Mouse (Mus musculus) urinary bladder, adult 18-20 months (tissue): ENCODE results near the gene Gadd45b.

Source experiments
- DNase-seq, 2 experiments: peaks; one replicate each; pipeline ENCODE4 v3.0.0; 2022; ENCODE audit warnings: low spot score in 2 of 2, mixed read lengths in 2 of 2

The Gadd45b gene

DNA sequence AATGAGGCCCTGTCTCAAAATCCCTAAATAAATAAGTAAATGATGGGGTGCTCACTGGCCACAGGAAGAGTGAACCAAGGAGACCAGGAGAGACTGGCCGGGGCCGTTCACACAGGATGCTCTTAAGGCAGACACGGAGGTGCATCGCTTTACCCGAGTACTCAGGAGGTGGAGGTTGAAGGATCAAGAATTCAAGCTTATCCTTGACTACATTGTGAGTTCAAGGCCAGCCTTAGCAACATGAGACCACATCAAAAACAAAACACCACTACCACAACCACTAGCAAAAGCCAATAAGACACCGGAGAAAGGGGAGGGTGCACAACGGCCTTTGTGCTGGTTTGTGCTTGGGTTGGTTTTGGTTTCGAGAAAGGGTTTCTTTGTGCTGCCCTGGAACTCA lies 26.5 kb downstream of the Gadd45b start:
- DNase-seq = no peak

DNA sequence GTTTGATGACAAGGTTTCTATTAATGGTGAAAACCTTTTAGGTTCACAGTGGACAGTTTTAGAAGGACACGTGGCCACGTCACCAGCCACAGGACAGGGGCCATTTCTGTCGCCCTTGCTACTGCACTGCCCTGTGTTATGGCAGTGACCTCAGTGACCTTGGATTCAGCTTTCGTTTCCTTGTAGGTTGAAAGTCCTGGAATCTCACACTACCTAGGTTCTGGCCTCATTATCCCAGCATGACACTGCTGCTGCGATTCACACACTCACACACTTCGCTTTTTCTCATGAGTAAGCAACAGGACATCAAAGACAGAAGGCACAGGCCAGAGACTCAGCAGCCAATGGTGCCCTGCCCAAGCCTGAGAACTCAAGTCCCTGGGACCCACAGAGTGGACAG lies 27.0 kb downstream of the Gadd45b start:
- DNase-seq = no peak

DNA sequence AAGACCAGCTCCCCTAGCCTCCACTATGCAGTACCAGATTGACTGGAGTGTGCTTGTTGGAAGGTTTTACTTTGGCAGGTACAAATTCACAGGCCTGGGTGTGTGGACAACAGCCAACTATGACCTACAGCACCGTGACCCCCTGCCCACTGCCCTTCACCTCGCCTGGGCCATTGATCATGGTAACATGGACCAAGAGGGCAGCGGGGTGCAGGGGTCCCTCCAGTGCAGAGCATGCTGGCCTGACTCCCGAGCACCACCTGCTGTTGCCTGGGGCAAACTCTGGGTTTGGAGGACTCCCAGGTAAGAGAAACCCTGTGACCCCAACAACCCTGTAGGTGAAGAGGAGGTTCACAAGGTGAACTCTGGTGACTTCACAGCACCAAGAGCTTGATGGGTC lies 27.9 kb downstream of the Gadd45b start:
- no peak for DNase-seq

- DNase-seq = no peak
Observed at GRCm38 (mm10) chr10:80958979-80959637, 29.2 kb downstream of the Gadd45b start.

GRCm38 (mm10) chr10:80960551-80961508 lies 31.0 kb downstream of the Gadd45b start:
- DNase-seq = peak in 1 of 2 experiments; percentile 42

DNA sequence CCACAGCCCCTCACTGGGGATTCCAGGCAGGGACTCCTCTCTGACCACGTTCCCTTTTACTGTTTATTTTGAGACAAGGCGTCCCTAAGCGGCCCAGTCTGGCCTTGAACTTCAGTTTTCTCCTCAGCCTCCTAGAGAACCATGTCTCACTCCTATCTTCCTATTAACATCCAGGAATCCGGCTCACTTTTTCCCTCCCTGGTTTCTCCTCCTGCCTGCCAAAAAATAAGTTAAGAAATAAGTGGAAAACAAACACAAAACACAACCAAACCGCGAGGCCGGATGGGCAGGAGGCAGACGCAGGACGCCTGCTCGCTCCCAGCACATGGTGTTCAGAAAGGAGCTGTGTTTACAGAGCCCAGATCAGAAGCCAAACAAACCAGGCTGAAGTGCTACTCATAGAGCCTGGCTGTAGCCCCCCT lies 32.2 kb downstream of the Gadd45b start:
- DNase-seq = peak in 1 of 2 experiments; percentile 44

DNA sequence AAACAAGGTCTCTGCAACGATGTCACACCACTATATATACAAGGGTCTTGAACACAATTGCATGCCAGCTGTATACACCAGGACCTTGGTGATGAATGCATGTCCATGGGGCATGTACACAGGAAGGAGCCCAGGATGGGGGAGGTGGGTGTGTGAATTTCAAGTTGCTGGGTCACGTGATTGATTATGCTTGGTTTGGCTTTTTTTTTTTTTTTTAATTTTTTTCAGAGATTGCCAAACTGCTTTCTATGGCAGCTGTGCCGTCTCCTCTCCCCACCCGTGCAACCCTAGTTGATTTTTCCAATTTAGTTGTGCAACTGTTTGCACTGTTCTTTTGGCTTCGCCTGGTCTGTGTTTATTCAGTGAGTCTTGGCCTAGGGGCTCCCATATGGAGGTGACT lies 32.7 kb downstream of the Gadd45b start:
- DNase-seq = no peak

GRCm38 (mm10) chr10:80963031-80963975 lies 33.4 kb downstream of the Gadd45b start:
- DNase-seq = no peak

GRCm38 (mm10) chr10:80966296-80966695 lies 36.4 kb downstream of the Gadd45b start:
- DNase-seq = no peak

DNA sequence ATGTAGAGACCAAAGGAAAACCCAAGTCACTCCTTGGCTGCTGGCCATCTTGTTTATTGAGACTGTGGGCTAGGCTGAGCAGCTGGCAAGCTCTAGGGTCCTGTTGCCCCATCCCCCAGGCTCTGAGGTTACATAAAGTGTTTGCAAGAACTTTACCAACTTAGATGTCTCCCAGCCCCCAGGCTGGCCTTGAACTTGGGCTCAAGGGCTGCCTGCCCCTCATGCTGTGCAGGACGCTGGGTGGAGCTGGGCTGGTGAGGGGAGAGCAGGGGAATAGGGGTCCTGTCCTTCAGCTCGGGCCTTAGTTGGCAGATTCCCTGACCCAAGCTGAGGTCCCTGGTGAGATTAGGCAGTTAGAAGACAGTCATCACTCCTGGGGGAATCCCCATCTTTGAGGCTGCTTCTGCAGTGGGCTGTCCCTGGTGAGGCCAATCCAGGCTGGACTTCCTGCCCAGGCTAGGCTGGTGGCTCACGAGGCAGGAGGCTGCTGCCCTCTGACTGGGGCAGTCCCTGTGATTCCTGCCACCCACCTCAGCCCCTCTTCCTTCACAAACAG lies 37.3 kb downstream of the Gadd45b start:
- no peak for DNase-seq

- no peak for DNase-seq
Observed at GRCm38 (mm10) chr10:80968106-80968505, 38.2 kb downstream of the Gadd45b start.

DNA sequence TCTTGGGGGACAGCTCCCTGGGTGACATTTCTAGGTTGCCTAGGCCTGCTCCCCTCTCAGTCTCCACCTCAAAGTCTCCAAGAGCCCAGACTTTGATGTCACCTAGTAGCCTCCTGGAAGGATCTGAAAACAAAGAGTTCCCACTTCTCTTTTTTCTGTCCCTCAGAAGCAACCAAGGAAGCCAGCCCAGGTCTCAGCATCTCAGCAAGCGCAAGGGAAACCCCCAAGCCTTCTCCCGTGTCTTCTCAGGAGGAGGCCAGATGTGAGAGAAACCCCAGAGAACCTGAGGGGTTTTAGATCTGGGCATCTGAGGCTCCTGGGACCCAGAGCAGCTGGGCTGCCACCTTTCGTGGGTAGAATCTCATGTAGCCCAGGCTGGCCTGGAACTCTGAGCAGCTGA lies 39.4 kb downstream of the Gadd45b start:
- DNase-seq = no peak

DNA sequence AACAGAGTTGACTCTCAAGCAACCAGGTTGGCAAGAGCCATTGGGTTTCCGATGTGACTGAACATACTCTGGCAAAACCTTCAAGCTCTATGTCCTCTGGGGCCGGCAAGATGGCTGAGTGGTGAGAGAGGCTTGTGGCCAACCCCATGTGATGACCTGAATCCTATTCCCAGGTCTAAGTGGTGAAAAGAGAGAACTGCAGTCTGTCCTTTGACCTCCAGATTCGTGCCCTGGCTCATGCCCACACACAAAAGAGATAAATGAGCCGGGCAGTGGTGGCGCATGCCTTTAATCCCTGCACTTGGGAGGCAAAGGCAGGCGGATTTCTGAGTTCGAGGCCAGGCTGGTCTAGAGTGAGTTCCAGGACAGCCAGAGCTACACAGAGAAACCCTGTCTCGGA lies 40.3 kb downstream of the Gadd45b start:
- DNase-seq = no peak

- no peak for DNase-seq
Observed at GRCm38 (mm10) chr10:80971533-80971932, 41.7 kb downstream of the Gadd45b start.

GRCm38 (mm10) chr10:80972071-80972987 lies 42.5 kb downstream of the Gadd45b start:
- DNase-seq = no peak

DNA sequence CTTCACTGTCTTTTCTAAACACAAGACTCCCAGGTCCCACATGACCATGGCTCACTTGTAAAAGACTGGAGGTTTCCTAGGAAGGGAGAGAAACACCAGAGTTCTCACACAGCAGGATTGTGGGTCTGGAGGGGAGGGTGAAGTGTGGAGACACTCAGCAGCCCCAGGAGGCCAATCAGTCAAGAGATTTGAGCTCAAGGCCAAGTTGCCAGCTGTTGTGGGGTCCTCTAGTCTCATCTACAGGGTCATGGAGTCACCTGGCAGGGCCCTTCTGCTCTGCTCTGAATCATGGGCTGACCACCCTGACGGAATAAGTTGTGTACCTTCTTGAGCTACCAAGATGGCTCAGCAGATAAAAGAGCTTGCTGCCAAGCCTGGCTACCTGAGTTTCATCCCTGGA lies 43.8 kb downstream of the Gadd45b start:
- DNase-seq = no peak

DNA sequence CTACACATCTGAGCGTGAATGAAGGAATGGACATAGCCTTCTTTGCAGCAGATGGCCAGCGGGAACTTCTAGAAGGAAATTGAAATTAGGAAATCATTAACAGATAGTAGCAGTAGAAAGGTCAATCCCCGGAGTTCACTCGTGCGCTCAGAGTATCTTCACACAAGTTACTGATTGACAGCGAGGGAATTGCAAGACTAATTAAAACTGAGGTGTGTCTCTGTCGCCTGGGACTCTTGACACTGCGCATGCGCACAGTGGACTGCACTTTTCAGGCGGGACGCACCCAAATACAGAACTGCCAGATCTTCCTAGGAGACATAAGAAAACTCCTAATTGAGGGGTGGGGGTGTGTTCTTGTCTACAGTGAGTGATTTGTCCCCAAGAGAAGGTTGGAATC lies 45.6 kb downstream of the Gadd45b start:
- no peak for DNase-seq

GRCm38 (mm10) chr10:80981564-80982112 lies 51.8 kb downstream of the Gadd45b start:
- DNase-seq = no peak
